Mouse (Mus musculus) adrenal gland, postnatal 4 days (tissue): ENCODE measurements at regions not wholly inside any gene's neighbourhood (a gene's known extent, or its start where the extent isn't known, plus 50 kb on each side); places are given as distances from the start of the nearest gene placed in this dataset.

Source experiments
- DNase-seq, 2 experiments: peaks; one replicate each; pipeline ENCODE4 v3.0.0; 2021 to 2022; ENCODE audit warnings: low spot score in 2 of 2, mixed read lengths in 2 of 2

GRCm38 (mm10) chr16:39102151-39102550 lies 209.7 kb downstream of the Igsf11 start:
- no peak for DNase-seq

GRCm38 (mm10) chr16:39103360-39104095 lies 211.1 kb downstream of the Igsf11 start:
- DNase-seq: no peak

GRCm38 (mm10) chr16:39109383-39110033 lies 217.0 kb downstream of the Igsf11 start:
- DNase-seq: no peak

DNA sequence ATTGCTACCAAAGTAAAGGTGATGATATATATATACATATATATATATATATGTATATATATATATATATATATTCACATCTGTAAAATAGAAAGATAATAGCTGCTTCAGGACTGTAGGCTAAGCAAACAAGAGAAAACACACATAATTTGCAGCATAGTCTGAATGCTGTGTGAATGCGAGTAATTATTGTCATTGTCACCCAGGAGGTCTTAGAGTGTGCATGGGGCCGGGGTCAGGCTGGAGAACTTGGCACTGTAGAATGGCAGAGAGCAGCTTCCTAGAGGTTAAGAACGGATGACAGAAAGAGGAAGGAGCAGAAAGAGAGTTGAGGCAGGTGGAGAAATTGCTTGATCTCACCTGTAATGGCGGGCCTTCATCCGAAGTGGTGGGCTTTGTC lies 217.6 kb downstream of the Igsf11 start:
- DNase-seq: no peak

DNA sequence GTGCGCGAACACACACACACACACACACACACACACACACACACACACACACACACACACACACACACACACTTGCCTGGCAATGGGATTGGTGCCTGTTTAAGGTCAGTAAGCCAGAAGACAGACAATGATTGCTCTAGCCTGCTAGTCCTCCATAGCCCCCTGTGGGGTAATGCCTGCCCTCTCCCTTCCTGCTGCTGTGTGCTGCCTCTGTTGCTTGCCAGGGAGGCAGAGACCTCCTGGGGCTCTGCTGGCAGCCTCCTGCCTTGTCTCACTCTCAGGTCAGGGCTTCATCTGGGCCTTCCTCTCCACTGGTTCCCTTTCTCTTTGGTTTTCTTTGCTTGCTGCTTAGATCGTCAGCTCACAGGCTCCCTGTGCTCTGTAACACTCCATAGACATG lies 225.6 kb downstream of the Igsf11 start:
- DNase-seq: no peak

DNA sequence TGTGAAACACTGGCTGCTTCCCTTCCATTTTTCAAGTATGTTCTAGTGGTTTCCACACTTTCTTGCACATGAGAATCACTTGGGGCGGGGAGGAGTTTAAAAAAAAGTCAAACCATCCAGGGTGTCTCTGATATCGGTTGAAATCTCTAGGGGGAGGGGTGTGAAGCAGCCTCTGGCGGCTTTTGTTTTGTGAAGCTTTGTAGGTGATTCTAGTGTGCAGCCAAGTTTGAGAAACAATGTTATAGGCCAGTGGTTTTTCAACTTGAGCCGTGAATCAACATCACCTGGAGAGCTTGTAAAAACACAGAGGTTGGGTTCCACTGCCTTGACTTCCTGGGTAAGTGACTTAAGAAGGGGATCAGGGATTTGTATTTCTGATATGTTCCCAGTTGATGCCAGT lies 227.3 kb downstream of the Igsf11 start:
- DNase-seq: no peak

DNA sequence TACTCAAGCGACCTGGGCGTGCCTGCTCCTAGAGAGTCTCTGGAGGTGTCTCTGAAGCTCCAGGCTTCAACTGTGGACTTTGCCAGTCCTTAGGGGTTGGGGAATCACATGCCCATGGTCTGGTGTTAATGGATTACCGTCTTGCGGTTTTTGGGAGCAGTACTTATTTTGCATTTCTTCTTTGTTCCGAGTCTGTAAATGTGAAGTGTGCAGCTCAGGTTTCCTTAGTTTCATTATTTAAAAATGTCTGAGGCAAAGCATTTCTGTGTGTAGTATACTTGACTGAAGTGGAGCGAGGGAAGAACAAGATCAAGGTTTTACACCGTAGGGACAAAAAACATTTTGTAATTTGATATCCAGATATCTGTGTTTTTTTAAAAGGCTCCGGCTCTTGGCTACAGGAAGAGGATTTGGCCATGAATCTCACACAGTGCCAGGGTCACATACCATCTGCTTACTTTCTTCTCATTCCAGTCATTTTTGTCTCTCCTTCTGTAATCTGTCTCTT lies 231.0 kb downstream of the Igsf11 start:
- DNase-seq: no peak

DNA sequence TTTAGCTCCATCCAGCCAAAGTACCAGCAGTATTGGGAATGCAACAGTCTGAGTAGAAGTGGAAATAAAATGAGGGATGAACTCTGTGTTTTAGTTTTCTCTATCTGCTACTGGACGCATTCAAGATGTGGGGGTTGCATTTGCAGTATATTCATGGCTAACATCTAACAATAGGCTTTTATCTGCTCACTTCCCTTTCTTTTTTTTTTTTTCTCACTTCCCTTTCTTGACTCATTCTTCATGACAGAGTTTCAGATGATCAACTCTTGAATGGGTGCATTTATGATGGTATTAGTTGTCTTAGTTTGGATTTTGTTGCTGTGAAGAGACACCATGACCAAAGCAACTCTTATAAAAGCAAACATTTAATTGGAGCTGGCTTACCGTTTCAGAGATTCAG lies 240.0 kb downstream of the Igsf11 start:
- no peak for DNase-seq

- no peak for DNase-seq
Observed at GRCm38 (mm10) chr16:39135777-39136176, 243.3 kb downstream of the Igsf11 start.

DNA sequence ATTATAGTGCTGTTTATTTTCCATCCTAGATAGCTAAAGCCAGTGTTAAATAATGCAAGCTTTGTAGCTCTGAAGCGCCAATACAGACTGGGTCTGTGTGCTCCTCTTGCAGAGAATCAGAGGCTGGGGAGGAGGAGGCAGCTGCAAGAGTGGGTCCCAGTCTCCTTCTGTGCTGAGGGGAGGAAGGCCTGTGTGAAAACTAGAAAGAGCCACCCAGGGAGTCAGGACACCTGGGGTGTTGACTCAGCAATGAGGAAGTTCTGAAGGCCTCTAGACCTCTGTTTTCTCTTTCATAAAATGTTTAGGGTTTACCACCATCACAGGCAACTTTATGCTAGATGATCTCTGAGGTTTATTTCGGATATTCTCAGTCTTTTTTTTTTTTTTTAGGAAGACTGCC lies 254.7 kb downstream of the Igsf11 start:
- no peak for DNase-seq

DNA sequence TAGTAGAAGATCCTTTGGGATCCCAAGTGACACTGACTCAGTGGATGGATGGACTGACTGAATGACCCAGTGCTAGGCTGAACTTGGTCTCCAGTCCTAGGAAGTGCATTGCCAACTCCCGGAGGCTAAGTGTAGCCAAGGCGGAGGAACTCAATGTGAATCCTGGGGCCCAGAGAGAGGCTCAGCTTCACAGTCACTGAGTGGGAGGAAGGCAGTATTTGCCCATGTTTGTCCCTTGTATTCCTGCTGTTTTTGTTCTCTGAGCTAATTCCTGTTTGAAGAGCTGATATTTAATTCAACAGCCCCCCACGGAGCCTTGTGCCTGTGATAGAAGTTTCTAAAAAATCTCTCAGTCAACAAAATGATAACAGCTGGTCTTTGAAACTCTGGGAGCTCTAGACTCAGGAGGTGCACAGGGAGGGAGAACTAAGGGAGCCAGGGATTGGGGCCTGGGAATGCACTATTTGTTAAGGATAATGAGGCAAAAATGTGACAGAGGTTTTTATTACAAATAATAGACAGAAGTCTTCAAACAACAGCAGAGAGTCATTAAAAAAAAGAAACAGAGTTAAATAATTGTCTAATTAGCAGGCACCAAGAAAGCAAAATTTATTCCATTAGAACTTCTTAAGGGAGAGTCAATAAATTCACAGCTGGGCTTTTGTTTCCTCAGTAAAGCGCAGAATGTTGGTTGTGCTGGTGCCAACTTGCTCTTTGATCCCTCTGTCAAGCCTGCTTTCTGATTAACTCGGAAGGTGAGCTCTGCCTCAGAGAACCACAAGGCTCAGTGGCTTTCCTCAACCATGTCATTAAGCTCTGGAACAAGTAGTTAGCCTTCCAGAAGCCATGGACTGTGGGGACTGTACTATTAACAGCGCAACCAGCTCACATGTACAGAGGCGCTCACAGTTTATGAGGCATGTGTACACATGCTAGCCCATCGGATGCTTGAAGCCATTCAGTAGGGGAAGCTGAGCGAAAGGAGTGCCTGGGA lies 259.2 kb downstream of the Igsf11 start:
- no peak for DNase-seq

GRCm38 (mm10) chr16:39158893-39159292 lies 266.4 kb downstream of the Igsf11 start:
- no peak for DNase-seq

DNA sequence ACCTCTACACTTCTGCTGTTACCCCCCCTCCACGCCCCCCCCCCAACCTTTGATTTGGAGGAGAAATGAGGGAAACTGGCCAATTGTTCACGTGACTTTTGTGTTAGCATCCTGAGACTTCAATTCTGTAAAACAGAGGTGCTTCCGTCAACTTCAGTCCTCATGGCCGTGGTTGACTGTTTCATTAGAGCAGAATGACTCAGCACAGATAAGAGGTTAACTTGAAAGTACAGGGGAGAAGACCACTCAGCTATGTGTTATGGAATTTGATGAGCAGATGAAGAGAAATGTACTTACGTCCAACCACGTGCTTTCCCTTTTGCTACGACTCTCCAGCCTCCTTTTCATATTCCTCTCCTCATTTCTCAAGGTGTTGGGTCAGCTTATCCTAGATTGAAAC lies 267.3 kb downstream of the Igsf11 start:
- DNase-seq: no peak

DNA sequence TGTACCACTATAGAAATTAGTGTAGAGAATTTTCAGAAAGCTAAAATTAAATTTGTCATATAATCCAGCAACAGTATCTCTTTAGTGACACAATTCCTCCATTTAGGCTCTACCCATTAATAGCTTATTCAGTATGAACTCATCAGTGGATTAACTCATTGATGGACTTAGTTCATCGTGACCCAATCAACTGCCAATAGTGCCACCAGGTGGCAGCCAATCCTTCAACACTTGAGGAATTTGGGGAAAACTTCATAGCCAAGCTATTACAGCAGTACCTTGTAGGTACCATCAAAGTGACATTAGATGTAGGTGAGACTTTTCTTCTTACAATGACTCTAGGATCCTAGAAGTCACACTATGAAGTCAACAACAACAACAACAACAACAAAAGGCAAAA lies 270.2 kb downstream of the Igsf11 start:
- no peak for DNase-seq

DNA sequence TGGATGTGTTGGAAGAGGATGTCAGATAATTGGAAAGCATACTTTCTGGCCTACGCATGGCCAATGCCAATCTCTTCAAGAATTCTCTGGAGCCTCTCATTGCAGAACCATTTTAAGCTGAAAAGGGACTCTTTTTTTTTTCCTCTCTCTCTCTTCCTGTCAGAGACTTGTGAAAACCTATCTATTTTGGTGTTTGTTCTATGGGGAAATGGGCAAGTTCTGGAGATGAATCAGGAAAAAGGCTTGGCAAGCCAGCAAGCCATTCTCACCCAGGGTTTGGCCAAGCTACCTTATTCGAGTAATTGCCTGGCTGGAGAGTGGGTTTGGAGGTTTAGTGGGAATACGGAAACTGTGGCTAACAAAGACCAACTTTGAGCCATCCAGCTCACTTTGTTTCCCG lies 299.4 kb downstream of the Igsf11 start:
- no peak for DNase-seq

DNA sequence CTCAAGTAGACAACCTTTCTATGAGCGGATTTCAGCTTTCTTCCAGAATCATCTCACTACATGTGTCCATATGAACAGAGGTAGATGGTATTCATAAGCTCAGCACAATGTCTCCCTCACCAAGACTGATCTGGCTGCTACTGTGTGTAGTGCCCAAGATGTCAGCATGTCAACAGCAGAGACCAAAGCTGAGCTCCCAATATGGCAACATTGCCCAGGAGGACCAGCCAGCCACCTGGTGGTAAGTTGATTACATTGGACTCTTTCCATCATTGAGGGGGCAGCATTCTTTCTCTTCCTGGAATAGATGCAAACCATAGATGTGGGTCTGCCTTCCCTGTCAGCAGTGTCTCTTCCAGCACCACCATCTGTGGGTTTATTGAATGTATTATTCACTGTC lies 303.0 kb downstream of the Igsf11 start:
- DNase-seq: no peak

GRCm38 (mm10) chr16:39196896-39197295 lies 304.4 kb downstream of the Igsf11 start:
- no peak for DNase-seq

DNA sequence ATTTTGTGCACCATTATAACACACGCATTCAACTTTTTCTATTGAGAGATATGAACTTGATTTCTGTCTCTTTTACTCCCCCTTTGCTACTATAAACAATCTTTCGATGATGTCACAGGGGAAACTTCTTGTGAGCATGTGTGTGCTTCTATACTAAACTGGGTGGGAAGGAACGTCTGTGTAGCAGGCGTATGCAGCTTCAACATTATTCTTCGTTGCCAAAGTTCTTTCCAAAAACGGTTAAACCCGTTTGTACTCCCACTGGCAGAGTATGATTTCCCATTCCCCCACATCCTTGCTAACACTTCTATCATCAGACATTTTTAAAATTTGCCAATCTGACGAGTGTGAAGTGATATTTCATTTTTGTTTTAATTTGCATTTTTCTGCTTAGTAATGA lies 331.1 kb downstream of the Igsf11 start:
- DNase-seq: no peak

- DNase-seq: no peak
Observed at GRCm38 (mm10) chr16:39229501-39229900, 337.0 kb downstream of the Igsf11 start.

GRCm38 (mm10) chr16:39230439-39230838 lies 338.0 kb downstream of the Igsf11 start:
- DNase-seq: no peak

- no peak for DNase-seq
Observed at GRCm38 (mm10) chr16:39234290-39234689, 341.8 kb downstream of the Igsf11 start.

GRCm38 (mm10) chr16:39273490-39273889 lies 381.0 kb downstream of the Igsf11 start:
- no peak for DNase-seq
